Mouse (Mus musculus): ENCODE measurements around the gene Adamts3.

GRCm38 (mm10) chr5:89672950-89673349 is 210.2 kb downstream of the Adamts3 start:
- no peak for TF ChIP-seq CTCF (IDR thresholded peaks at IDR 0.05; ENCODE audit: low read depth)
- TF ChIP-seq EP300 (IDR thresholded peaks at IDR 0.05; ENCODE audit: low read depth): no peak

Measured in liver, embryonic 14.5 days (tissue).